Mouse (Mus musculus) megakaryocyte-erythroid progenitor cell, adult 5-6 weeks (primary cell): ENCODE data around the gene Carns1. TPM values are rescaled to one million over a fixed set of nuclear protein-coding genes. Genes with fewer than 3 reads are reported as not detected.

Experiments used
- ATAC-seq: replicated peaks from 2 replicates; pipeline ENCODE4 v1.8.0; 2016; ENCODE audit warnings: mild to moderate bottlenecking, inconsistent platforms; ENCODE audit not compliant: severe bottlenecking, poor library complexity, low FRiP score, low TSS enrichment
- total RNA-seq, 2 experiments: library from RNA; stranded (forward) in 1 of 2; stranded (reverse) in 1 of 2; fragments of 200-1000, 215-1000 nt in 1 of 2; fragments of >200 nt in 1 of 2; fragmentation: Nextera tagmentation in 1 of 2; gene quantifications; 2 replicates each; pipeline ENCODE4 v1.2.3; 2014 to 2017

Gene Carns1
- total RNA-seq, 2 experiments from 2014 or later: 0.19 to 8.1 TPM

GRCm38 (mm10) chr19:4181892-4182291, 6.6 kb upstream of the Carns1 start:
- ATAC-seq: peak; percentile 40; the same call in 1 of the 2 replicates

DNA sequence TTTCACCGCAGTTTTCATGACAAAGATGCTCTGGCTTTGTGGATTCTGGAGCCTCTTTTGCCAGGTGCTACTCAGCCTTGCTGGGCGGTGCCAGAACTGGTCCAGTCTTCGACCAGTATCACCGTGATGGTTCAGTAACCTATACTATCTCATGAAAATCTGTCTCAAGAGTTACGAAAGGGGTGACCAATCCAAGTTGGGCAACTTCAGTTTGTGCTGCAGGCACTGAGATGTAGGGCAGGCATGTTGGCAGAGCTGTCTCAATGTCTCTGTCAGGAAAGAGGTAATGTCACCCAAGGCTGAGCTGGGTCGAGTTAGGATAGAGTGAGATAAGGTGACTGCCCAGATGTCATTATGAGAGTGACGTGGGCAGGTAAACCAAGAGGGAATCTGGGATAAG, 5.1 kb upstream of the Carns1 start:
- no peak for ATAC-seq

GRCm38 (mm10) chr19:4172925-4173324, 2.4 kb downstream of the Carns1 start:
- ATAC-seq: no peak

GRCm38 (mm10) chr19:4171393-4172290, 3.6 kb downstream of the Carns1 start:
- ATAC-seq: no peak

- ATAC-seq: no peak
Measured at GRCm38 (mm10) chr19:4170723-4171392, 4.4 kb downstream of the Carns1 start.

- peak; percentile 16 for ATAC-seq
Measured at GRCm38 (mm10) chr19:4169810-4170209, 5.5 kb downstream of the Carns1 start.

GRCm38 (mm10) chr19:4169378-4169784, 5.9 kb downstream of the Carns1 start:
- peak; percentile 92 for ATAC-seq

DNA sequence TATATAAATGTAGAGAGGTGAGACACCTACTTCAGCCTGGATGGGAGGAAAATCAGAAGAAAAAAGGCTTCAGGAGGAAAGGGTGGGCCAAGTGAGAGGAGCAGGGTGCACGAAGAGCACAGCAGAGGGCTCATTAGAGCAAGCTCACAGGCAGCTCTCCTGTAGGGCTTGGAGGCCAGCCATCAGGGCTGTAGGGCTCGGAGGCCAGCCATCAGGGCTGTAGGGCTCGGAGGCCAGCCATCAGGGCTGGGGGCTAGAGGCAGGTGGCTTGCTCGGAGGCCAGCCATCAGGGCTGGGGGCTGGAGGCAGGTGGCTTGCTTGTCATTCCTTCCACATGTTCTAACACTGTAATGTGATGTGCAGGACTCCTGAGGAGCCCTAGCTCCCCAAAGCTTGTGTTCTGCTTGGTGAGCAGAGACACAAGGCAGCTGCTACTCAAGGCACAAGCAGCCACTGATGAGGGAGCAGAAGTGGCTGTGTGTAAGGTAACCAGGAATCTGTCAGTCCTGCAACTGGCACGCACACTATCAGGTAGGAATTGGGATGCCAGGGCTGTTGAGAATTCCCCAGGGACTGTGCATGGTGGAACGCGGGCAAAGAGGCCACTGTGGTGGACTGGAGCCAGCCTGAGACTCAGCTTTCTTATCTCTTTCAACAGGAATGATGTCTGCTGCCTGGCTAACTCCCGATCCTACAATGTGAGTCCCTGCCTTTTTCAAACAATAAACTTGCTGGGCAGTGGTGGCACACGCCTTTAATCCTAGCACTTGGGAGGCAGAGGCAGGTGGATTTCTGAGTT, 8.4 kb downstream of the Carns1 start:
- ATAC-seq: no peak

DNA sequence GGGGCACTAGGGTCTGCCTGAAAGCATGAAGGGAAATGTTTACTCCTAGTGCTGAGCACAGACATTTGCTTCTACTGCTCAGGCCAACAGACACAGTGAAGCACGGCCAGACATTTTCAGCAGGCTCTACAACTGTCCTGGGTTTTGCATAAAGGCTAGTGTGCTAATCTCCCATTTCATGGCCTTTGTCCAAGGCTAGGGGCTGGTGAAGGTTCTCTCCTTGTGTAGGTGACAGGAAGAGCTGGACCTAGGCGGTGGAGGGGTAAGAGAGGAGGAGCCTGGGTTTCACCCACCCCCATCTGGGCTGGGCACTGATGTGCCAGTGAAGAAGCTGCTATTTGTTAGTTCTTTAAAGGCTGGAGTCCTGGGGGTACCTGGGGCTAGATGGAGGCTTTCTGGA, 10.6 kb downstream of the Carns1 start:
- ATAC-seq: no peak

DNA sequence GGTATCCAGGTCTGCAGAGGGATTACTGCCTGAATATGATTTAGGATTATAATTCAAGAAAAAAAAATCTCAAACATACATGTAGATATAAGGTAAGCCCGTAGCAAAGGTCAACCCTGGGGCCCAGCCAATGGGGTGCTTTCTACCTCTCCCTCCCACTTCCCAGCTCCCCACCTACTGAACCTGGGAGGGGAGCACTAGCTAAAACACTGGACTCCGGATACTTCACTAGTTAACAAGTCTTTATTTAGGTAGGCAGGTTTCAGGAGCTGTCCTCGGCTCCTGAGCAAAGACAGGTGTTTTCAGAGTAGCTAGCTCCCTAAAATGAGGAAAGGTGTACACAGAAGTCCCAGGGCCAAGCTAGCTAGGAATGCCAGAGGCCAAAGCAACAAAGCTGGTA, 11.2 kb downstream of the Carns1 start:
- ATAC-seq: no peak

GRCm38 (mm10) chr19:4163543-4163887, 11.8 kb downstream of the Carns1 start:
- ATAC-seq: 0 out of 2 replicates have a peak, but pooled peaks have one; percentile 0

DNA sequence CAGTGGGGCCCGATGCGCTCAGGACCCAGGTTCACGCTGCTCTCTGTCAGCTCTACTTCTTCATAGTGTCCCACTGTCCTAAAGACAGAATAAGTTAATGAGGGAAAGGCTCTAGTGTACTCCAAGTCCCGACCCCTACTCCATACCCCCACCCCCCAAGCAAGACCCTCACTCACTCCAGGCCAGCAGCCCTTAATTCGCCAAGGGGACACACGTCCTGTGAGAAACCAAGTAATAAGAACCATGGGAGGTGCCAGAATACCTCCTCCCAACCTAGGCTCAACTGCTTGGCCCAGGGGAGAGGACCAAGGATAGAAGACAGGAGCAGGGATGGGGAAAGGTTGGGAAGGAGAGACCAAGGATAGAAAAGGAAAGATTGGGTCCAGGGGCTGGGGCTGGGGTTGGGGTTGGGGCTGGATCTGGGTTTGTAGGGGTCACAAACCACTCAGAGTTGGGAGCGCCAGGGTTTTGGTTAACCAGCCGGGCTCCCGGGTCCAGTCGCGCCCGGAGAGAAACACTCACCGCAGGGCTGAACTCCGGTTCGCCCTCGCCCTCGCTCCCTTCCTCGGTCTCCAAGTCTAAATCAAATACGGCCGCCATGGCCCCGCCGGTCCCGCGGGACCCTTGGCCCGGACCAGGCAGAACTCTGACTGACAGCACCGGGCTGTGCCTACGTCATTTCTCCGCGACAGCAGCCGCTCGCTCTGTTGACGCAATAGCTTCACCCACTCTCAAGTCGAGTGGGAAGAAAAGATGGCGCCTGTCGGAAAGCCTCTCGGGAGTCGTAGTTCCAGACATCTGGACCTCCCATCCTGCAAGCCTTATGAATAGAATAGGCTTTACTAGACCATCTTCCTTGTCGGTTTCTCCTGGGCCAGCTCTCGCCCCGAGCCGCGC, 12.4 kb downstream of the Carns1 start, which contains the start of gene Rps6kb2:
Gene Rps6kb2 (minus strand): TSS at position 709 of the 897 bp plus-strand sequence.
- peak; percentile 79 for ATAC-seq

- no peak for ATAC-seq
Measured at GRCm38 (mm10) chr19:4159049-4159448, 16.2 kb downstream of the Carns1 start.

GRCm38 (mm10) chr19:4156771-4157170, 18.5 kb downstream of the Carns1 start:
- ATAC-seq: no peak

DNA sequence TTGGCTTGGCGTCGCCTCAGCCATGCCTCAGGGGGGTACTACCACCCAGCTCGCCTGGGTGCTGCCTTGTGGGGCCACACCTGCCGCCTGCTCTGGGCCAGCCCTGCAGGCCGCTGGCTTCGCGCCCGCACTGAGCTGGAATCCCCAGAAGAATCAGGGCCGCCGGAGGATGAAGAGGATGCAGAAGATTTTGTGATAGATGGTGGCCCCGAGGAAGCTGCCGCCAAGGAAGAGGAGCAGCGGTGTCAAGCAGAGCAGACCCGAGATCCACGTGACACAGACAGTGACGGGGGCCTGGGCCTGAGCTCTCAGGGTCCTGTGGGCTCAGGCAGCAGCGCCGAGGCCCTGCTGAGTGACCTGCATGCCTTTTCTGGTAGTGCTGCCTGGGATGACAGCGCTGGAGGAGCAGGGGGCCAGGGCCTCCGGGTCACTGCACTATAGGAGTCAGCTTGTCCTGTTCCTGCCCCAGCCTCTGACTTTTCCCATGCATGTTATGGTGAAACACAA, 19.2 kb downstream of the Carns1 start:
- ATAC-seq: 0 out of 2 replicates have a peak, but pooled peaks have one; percentile 5

- peak; percentile 32 for ATAC-seq
Measured at GRCm38 (mm10) chr19:4155223-4156072, 19.8 kb downstream of the Carns1 start.

- ATAC-seq: no peak
Measured at GRCm38 (mm10) chr19:4154437-4155222, 20.6 kb downstream of the Carns1 start.
